Mouse (Mus musculus) midbrain, embryonic 13.5 days (tissue): ENCODE measurements around the gene 1110051M20Rik. TPM values are rescaled to one million over a fixed set of nuclear protein-coding genes. Genes with fewer than 3 reads are reported as not detected.

Experiments
- ATAC-seq: fragments of 200-750 bp; cut with Nextera tagmentation; 2 replicates; pipeline ENCODE4 v1.8.0; 2017; ENCODE audit warnings: mild to moderate bottlenecking, moderate TSS enrichment, moderate library complexity
- H3K27ac ChIP-seq: fragments of 300-500 bp; sonication (generic); 2 replicates; pipeline ENCODE4 v1.5.1; 2015; ENCODE audit warnings: inconsistent platforms, mild to moderate bottlenecking, moderate library complexity
- H3K27me3 ChIP-seq: fragments of 300-500 bp; sonication (generic); 2 replicates; pipeline ENCODE4 v1.6.1; 2015; ENCODE audit warnings: mild to moderate bottlenecking, inconsistent platforms
- H3K36me3 ChIP-seq: fragments of 300-500 bp; sonication (generic); 2 replicates; pipeline ENCODE4 v1.6.1; 2015; ENCODE audit warnings: mild to moderate bottlenecking, inconsistent platforms
- H3K4me1 ChIP-seq: fragments of 300-500 bp; sonication (generic); replicated peaks from 2 replicates; pipeline ENCODE4 v1.6.1; 2015; ENCODE audit warnings: inconsistent platforms
- H3K4me2 ChIP-seq: fragments of 300-500 bp; sonication (generic); replicated peaks from 2 replicates; pipeline ENCODE4 v1.6.1; 2015; ENCODE audit warnings: moderate library complexity, mild to moderate bottlenecking, inconsistent platforms
- H3K4me3 ChIP-seq: fragments of 300-500 bp; sonication (generic); replicated peaks from 2 replicates; pipeline ENCODE4 v1.5.1; 2015; ENCODE audit warnings: mild to moderate bottlenecking, inconsistent platforms
- H3K9ac ChIP-seq: fragments of 300-500 bp; sonication (generic); replicated peaks from 2 replicates; pipeline ENCODE4 v1.6.1; 2015; ENCODE audit warnings: mild to moderate bottlenecking, inconsistent platforms
- H3K9me3 ChIP-seq: fragments of 300-500 bp; sonication (generic); 2 replicates; pipeline ENCODE4 v1.6.1; 2016; ENCODE audit warnings: mild to moderate bottlenecking, inconsistent platforms
- WGBS: fragments of 180-500 bp; shearing (Covaris S2); methylation state at CpG from one replicate; pipeline ENCODE4 v1.1.7; 2015; 5-methylcytosine and 5-hydroxymethylcytosine counted together
- polyA plus RNA-seq: library from polyadenylated mRNA; unstranded; fragments of >200 nt; fragmentation: Nextera tagmentation; extraction: Ambion mirVana; gene quantifications from 2 replicates; pipeline ENCODE4 v1.2.1, GENCODE M21; 2015

Gene 1110051M20Rik
- polyA plus RNA-seq, 1 experiment from 2014 or later = 147 TPM

GRCm38 (mm10) chr2:91263692-91264660, 180.5 kb downstream of the 1110051M20Rik start:
- H3K36me3 ChIP-seq = peaks cover 24% of the 10 kb centered on the region
- peaks cover 22% of the 10 kb centered on the region for H3K4me1 ChIP-seq
- no peaks in the 10 kb centered on the region for H3K9me3 ChIP-seq
- H3K27ac ChIP-seq = peak overlapping the region; percentile 94
- no peaks in the 10 kb centered on the region for H3K27me3 ChIP-seq
- peak overlapping the region; percentile 85 for H3K4me3 ChIP-seq
- WGBS = 90% methylated on average over 17 of the region's 17 CpGs
- peak overlapping the region; percentile 57 for H3K9ac ChIP-seq
- peak overlapping the region; percentile 93 for H3K4me2 ChIP-seq
- ATAC-seq = no peak

- Histone ChIP-seq H3K27me3 (peaks cover 16% of the 10 kb centered on the region), H3K36me3 (no peaks in the 10 kb centered on the region; the same call in 1 of the 2 replicates), H3K27ac (no peak overlapping the region), H3K9ac (no peak overlapping the region), H3K4me2 (no peak overlapping the region), H3K9me3 (no peaks in the 10 kb centered on the region), H3K4me3 (no peak overlapping the region), H3K4me1 (peaks cover 41% of the 10 kb centered on the region)
- WGBS = 92% methylated on average over 1 of the region's 1 CpGs
- ATAC-seq = no peak
Observed at GRCm38 (mm10) chr2:91259493-91259892, 185.0 kb downstream of the 1110051M20Rik start.

GRCm38 (mm10) chr2:91258830-91259229, 185.7 kb downstream of the 1110051M20Rik start:
- H3K27me3 ChIP-seq = peaks cover 21% of the 10 kb centered on the region
- no peak overlapping the region for H3K27ac ChIP-seq
- no peak overlapping the region for H3K4me2 ChIP-seq
- WGBS = 62% methylated on average over 1 of the region's 1 CpGs
- ATAC-seq = no peak
- no peaks in the 10 kb centered on the region for H3K9me3 ChIP-seq
- no peak overlapping the region for H3K4me3 ChIP-seq
- H3K9ac ChIP-seq = no peak overlapping the region
- peaks cover 34% of the 10 kb centered on the region for H3K4me1 ChIP-seq
- H3K36me3 ChIP-seq = no peaks in the 10 kb centered on the region; the same call in 1 of the 2 replicates

GRCm38 (mm10) chr2:91258054-91258453, 186.4 kb downstream of the 1110051M20Rik start:
- no peaks in the 10 kb centered on the region; the same call in 1 of the 2 replicates for H3K36me3 ChIP-seq
- H3K27ac ChIP-seq = no peak overlapping the region
- H3K9me3 ChIP-seq = no peaks in the 10 kb centered on the region
- H3K4me1 ChIP-seq = peaks cover 34% of the 10 kb centered on the region
- H3K9ac ChIP-seq = peak overlapping the region; percentile 70; the same call in 1 of the 2 replicates
- peak overlapping the region; percentile 59; the same call in 1 of the 2 replicates for H3K4me3 ChIP-seq
- 82% methylated on average over 5 of the region's 5 CpGs for WGBS
- ATAC-seq = peak; percentile 12
- H3K27me3 ChIP-seq = peaks cover 21% of the 10 kb centered on the region
- peak overlapping the region; percentile 99 for H3K4me2 ChIP-seq

GRCm38 (mm10) chr2:91257126-91257980, 187.2 kb downstream of the 1110051M20Rik start:
- H3K9ac ChIP-seq = peak overlapping the region; percentile 70
- no peaks in the 10 kb centered on the region for H3K36me3 ChIP-seq
- H3K4me1 ChIP-seq = peaks cover 34% of the 10 kb centered on the region
- H3K9me3 ChIP-seq = no peaks in the 10 kb centered on the region
- peaks cover 21% of the 10 kb centered on the region for H3K27me3 ChIP-seq
- 0 out of 2 replicates have a peak overlapping the region, but pooled peaks have one; percentile 6 for H3K27ac ChIP-seq
- ATAC-seq = peak; percentile 75
- H3K4me2 ChIP-seq = peak overlapping the region; percentile 99
- H3K4me3 ChIP-seq = peak overlapping the region; percentile 59
- 1% methylated on average over 22 of the region's 22 CpGs for WGBS

GRCm38 (mm10) chr2:91256256-91257125, 188.0 kb downstream of the 1110051M20Rik start:
- Histone ChIP-seq H3K9me3 (no peaks in the 10 kb centered on the region), H3K27ac (0 out of 2 replicates have a peak overlapping the region, but pooled peaks have one; percentile 6), H3K9ac (peak overlapping the region; percentile 70), H3K27me3 (peaks cover 21% of the 10 kb centered on the region), H3K4me2 (peak overlapping the region; percentile 99), H3K36me3 (no peaks in the 10 kb centered on the region), H3K4me3 (peak overlapping the region; percentile 59), H3K4me1 (peaks cover 34% of the 10 kb centered on the region)
- ATAC-seq = peak; percentile 66
- WGBS = under 1% methylated on average over 49 of the region's 52 CpGs

- ATAC-seq = peak; percentile 41
- Histone ChIP-seq H3K27ac (0 out of 2 replicates have a peak within 1 kb of the TSS, but pooled peaks have one; percentile 6), H3K36me3 (no peaks in the 10 kb centered on the region), H3K9ac (peak within 1 kb of the TSS; percentile 70), H3K4me1 (peaks cover 34% of the 10 kb centered on the region), H3K4me2 (peak within 1 kb of the TSS; percentile 99), H3K27me3 (peaks cover 21% of the 10 kb centered on the region), H3K4me3 (peak within 1 kb of the TSS; percentile 59), H3K9me3 (no peaks in the 10 kb centered on the region)
- 2% methylated on average over 27 of the region's 27 CpGs for WGBS
Observed at GRCm38 (mm10) chr2:91255661-91256150, 188.8 kb downstream of the 1110051M20Rik start, which contains the start of gene Pacsin3. TSS of gene Pacsin3 (plus strand) at chr2:91255954.

GRCm38 (mm10) chr2:91254725-91255380, 189.7 kb downstream of the 1110051M20Rik start:
- H3K9me3 ChIP-seq = no peaks in the 10 kb centered on the region
- WGBS = 34% methylated on average over 8 of the region's 8 CpGs
- no peak overlapping the region for H3K9ac ChIP-seq
- no peak overlapping the region for H3K4me2 ChIP-seq
- H3K36me3 ChIP-seq = no peaks in the 10 kb centered on the region
- no peak overlapping the region for H3K4me3 ChIP-seq
- ATAC-seq = no peak
- no peak overlapping the region for H3K27ac ChIP-seq
- H3K27me3 ChIP-seq = peaks cover 21% of the 10 kb centered on the region
- peaks cover 34% of the 10 kb centered on the region for H3K4me1 ChIP-seq

GRCm38 (mm10) chr2:91252512-91252911, 192.0 kb downstream of the 1110051M20Rik start:
- no peak overlapping the region for H3K4me2 ChIP-seq
- H3K9ac ChIP-seq = no peak overlapping the region
- H3K4me1 ChIP-seq = peaks cover 26% of the 10 kb centered on the region
- H3K9me3 ChIP-seq = no peaks in the 10 kb centered on the region
- no peak overlapping the region for H3K27ac ChIP-seq
- no peaks in the 10 kb centered on the region for H3K36me3 ChIP-seq
- H3K4me3 ChIP-seq = no peak overlapping the region
- peaks cover 21% of the 10 kb centered on the region for H3K27me3 ChIP-seq
- 62% methylated on average over 4 of the region's 4 CpGs for WGBS
- no peak for ATAC-seq

- H3K27me3 ChIP-seq = peaks cover 21% of the 10 kb centered on the region
- 78% methylated on average over 4 of the region's 4 CpGs for WGBS
- no peak overlapping the region for H3K27ac ChIP-seq
- peaks cover 21% of the 10 kb centered on the region for H3K4me1 ChIP-seq
- H3K9me3 ChIP-seq = no peaks in the 10 kb centered on the region
- H3K4me3 ChIP-seq = no peak overlapping the region
- no peaks in the 10 kb centered on the region for H3K36me3 ChIP-seq
- no peak for ATAC-seq
- H3K9ac ChIP-seq = no peak overlapping the region
- no peak overlapping the region for H3K4me2 ChIP-seq
Observed at GRCm38 (mm10) chr2:91252001-91252400, 192.5 kb downstream of the 1110051M20Rik start.
